Mouse (Mus musculus): ENCODE data around the gene Lck. TPM values are rescaled to one million over a fixed set of nuclear protein-coding genes. Genes with fewer than 3 reads are reported as not detected.
A peak's percentile ranks its signal among the peaks of the same experiment; 100 is the strongest.
"Not testable (repeated sequence)": the region's sequence is repeated elsewhere in the genome, so short reads cannot be mapped to it uniquely, and the experiment has no call there.

Lck gene
- total RNA-seq, 4 experiments from 2014 or later: not detected

DNA sequence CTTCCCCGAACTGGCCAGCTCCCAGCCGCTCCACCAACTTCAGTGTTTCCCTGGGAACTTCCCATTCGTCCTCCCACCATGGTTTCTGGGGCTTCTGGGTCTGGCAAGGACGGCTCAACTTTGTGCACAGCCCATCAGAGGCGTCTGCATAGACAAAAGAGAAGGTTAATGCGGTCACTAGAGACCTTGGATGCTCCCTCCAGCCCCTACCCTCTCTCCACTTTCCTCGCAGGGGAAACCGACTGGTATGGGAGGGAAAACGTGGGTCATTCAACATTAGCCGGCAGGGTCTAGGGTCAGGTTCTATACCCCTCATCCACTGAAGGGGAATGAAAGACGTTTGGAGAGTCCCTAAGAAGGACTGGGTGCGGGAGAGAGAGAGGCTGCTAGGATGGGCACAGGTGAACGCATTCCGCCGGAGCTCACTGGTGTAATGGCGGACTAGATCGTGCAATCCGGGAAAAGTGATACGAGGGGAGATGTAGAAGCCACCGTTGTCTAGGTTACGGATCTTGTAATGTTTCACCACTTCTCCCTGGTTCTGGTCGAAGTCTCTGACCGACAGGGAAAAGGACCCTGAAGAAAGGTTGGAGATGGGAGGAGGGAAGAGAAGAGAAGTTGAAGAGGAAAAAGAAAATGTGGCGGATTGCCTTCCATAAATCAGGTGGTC lies 17.4 kb downstream of the Lck start:
- no peak for DNase-seq (ENCODE audit: low spot score in 2 of 2)

- DNase-seq (ENCODE audit: low spot score in 2 of 2): no peak
These were observed 18.0 kb downstream of the Lck start for GRCm38 (mm10) chr4:129555421-129555861.

GRCm38 (mm10) chr4:129554512-129554911 lies 18.9 kb downstream of the Lck start:
- not testable (repeated sequence) for DNase-seq (ENCODE audit: low spot score in 2 of 2)

- no peak for DNase-seq (ENCODE audit: low spot score in 2 of 2)
These were observed 23.1 kb downstream of the Lck start for GRCm38 (mm10) chr4:129550295-129550694.

- no peak for DNase-seq (ENCODE audit: low spot score in 2 of 2)
These were observed 24.1 kb downstream of the Lck start for GRCm38 (mm10) chr4:129549306-129549705.

DNA sequence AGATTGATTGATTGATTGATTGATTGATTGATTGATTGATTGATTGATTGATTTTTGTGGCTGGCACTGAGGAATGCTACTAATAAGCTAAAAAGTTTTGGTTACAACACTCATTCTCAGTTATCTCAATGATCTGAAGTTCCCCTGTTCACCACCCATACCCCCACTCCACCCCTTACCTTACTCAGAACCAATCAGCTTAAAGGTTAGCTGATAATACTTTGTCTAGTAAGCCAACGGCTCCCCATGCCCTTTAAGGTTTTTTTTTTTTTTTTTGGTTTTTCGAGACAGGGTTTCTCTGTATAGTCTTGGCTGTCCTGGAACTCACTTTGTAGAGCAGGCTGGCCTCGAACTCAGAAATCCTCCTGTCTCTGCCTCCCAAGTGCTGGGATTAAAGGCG lies 25.8 kb downstream of the Lck start:
- DNase-seq (ENCODE audit: low spot score in 2 of 2): not testable (repeated sequence)

GRCm38 (mm10) chr4:129544106-129544505 lies 29.3 kb downstream of the Lck start:
- no peak for DNase-seq (ENCODE audit: low spot score in 2 of 2)

DNA sequence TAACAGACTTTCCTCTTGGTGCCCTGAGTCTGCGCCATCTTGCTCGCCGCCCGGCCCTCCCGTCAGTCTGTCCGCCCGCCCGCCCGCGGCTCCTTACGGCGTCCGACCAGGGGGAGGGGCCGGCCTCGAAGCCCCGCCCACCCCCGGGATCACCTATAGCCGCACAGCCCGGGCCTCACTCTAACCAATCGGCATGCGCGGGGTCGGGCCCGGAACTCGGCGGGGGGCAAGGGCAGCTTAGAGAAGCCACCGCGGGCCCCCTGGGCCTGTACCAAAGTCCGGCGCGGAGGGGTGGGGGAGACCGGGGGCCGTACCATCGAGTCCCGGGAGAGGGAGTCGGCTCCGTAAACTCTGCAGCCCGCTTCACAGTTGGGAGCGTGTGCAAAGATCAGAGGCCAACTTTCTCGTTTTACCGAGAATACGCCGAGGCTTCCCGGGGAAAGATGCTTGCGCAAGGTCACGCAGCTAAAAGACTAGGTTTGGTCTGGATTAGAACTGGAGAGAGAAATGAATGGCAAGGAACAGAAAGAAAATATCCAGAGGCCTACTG lies 30.8 kb downstream of the Lck start, which contains the start of gene Hdac1:
Gene Hdac1, minus strand, starts transcription at position 122 of the 550 bp plus-strand sequence.
- DNase-seq (ENCODE audit: low spot score in 2 of 2): peak; percentile 96 to 97

DNA sequence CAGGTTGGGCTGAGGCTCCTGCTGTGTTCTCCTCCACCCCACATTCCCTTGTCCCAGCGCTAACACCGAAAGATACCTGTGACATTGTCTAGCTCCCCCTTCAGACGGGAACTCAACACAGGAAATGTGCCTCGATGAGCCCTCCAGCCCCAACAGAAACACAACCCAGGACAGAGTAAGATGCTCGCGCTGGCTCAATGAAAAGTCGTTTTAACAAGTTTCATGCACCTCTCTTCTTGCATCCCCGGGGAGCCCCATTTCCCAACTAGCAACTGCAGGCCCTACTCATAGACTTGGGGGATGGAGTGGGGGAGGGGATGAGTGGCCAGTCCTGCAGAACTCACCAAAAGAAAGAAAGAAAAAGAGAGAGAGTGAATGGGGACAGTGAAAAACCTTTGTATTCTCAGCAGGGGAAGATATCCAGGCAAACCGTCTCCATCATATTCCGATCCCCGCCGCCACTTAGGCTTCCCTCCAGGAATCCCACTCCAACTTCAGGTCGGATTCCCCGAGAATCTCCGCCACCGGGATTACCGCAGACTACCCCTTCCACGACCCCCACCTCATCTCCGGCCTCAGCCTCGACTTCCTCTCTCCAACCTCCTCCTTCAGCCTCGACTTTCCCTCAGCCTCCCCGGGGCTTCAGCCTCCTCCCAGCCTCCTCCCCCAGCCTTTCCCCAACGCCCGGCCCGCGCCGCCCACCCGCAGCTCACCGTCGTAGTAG lies 31.4 kb downstream of the Lck start:
- peak in 1 of 2 experiments; percentile 4 for DNase-seq (ENCODE audit: low spot score in 2 of 2)

- no peak for DNase-seq (ENCODE audit: low spot score in 2 of 2)
These were observed 33.4 kb downstream of the Lck start for GRCm38 (mm10) chr4:129540012-129540411.

- DNase-seq (ENCODE audit: low spot score in 2 of 2): not testable (repeated sequence)
These were observed 44.5 kb downstream of the Lck start for GRCm38 (mm10) chr4:129528901-129529300.

GRCm38 (mm10) chr4:129525889-129526288 lies 47.6 kb downstream of the Lck start:
- no peak for DNase-seq (ENCODE audit: low spot score in 2 of 2)

DNA sequence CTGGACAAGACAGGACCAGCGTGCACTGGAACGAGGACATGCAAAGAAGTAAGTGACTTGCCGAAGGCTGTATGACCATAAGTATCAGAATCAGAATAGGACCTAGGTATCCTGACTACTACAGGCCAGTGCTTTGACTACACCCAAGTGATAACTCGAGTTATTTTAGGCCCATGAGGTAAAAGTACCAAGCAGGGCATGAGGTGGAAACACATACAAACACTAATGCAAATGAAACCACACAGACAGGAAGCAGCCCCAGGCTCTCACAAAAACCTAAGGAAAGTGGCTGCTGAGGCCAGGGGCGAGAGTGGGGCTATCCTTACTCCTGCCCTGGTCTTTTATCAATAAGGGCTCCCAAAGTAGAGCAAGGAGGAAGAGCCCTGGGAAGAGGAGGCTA lies 48.1 kb downstream of the Lck start:
- DNase-seq (ENCODE audit: low spot score in 2 of 2): no peak

GRCm38 (mm10) chr4:129518519-129518918 lies 54.9 kb downstream of the Lck start:
- DNase-seq (ENCODE audit: low spot score in 2 of 2): no peak

DNA sequence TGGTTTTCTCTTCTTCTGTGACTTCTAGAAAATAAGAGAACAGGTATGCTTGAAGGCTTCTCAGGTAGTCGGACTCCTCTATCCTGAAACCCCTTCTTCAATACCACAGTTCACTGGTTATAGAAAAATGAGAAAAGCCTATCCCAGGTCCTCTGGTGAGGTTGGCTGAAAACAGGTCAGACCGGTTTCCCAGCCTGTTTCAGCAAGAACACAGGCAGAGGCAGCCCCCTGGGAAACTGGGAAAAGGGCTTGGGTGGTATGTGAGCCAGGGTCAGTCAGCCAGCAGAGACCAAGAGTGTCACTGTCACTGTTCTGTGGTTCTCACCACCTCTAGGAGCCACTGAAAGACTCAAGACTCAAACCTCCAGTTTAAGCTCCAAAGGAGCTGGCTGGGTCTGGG lies 56.5 kb downstream of the Lck start:
- DNase-seq (ENCODE audit: low spot score in 2 of 2): no peak

GRCm38 (mm10) chr4:129514300-129514898 lies 59.0 kb downstream of the Lck start:
- DNase-seq (ENCODE audit: low spot score in 2 of 2): no peak

- no peak for DNase-seq (ENCODE audit: low spot score in 2 of 2)
These were observed 59.5 kb downstream of the Lck start for GRCm38 (mm10) chr4:129513891-129514290.

DNA sequence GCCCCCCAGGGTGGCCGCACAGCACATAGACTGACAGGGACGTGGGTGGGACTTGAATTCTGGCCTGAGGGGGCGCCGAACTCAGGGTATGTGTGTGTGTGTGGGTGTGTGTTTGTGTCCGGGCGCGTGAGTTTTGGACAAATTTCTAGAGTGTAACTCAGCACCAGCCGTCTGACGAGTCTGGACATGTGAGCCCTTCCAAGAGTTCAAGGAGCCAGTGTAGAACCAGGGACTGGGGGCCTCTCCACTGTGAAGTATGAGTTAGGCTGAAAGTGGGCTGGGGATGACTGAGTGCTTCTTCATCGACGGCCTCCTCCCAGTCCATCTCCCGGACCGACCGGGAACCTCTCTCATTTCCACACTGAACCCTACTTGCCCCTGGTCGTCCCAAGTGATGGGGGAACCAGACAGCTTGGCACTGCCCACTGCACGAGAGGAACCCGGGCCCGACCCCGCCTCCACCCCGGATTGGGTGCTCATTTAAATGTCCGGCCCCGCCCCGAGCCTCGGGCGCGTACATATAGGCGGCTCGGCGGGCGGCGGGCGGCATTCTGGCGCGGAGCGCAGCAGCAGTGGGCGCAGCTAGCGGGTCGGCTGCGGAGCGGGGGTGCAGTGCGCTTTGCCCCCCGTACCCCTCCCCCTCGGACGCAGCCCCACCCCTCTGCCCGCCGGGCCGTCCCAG lies 60.2 kb downstream of the Lck start, which contains the start of gene Marcksl1:
Gene Marcksl1, plus strand, starts transcription at position 496 of the 682 bp plus-strand sequence.
- DNase-seq (ENCODE audit: low spot score in 2 of 2): peak in 1 of 2 experiments; percentile 36

GRCm38 (mm10) chr4:129511413-129512096 lies 61.9 kb downstream of the Lck start:
- no peak for DNase-seq (ENCODE audit: low spot score in 2 of 2)

GRCm38 (mm10) chr4:129510723-129511412 lies 62.6 kb downstream of the Lck start:
- no peak for DNase-seq (ENCODE audit: low spot score in 2 of 2)
